Mouse (Mus musculus) bone marrow, adult 2 months (tissue): ENCODE measurements around the gene Gm20917. TPM values are rescaled to one million over a fixed set of nuclear protein-coding genes. Genes with fewer than 3 reads are reported as not detected.
"Not testable (repeated sequence)": the region's sequence is repeated elsewhere in the genome, so short reads cannot be mapped to it uniquely, and the experiment has no call there.

Experiments used
- H3K27ac ChIP-seq: fragments of 200-500 bp; 2 replicates; pipeline ENCODE4 v1.5.1; 2012; ENCODE audit warnings: low read depth, mild to moderate bottlenecking, control low read depth, inconsistent platforms, low read length; ENCODE audit not compliant: control insufficient read depth, poor library complexity, insufficient read depth
- H3K4me1 ChIP-seq: fragments of 200-500 bp; 2 replicates; pipeline ENCODE4 v1.6.1; 2011; ENCODE audit warnings: low read length; ENCODE audit not compliant: control insufficient read depth, insufficient read depth
- H3K4me3 ChIP-seq: fragments of 200-500 bp; replicated peaks from 2 replicates; pipeline ENCODE3; 2011; ENCODE audit warnings: mild to moderate bottlenecking, low read depth, low read length, control low read depth; ENCODE audit not compliant: control insufficient read depth
- WGBS: fragments of 180-500 bp; shearing (Covaris S2); methylation state at CpG from one replicate; pipeline ENCODE4 v1.1.7; 2018; 5-methylcytosine and 5-hydroxymethylcytosine counted together
- polyA plus RNA-seq: library from polyadenylated mRNA; stranded (reverse); fragments of >200 nt; gene quantifications from 2 replicates; pipeline ENCODE4 v1.2.4, GENCODE M21; 2011; ENCODE audit warnings: low replicate concordance; ENCODE audit not compliant: missing spikeins, insufficient read depth, insufficient read length

Gm20917 gene
- polyA plus RNA-seq, result not detected in 2 replicates

DNA sequence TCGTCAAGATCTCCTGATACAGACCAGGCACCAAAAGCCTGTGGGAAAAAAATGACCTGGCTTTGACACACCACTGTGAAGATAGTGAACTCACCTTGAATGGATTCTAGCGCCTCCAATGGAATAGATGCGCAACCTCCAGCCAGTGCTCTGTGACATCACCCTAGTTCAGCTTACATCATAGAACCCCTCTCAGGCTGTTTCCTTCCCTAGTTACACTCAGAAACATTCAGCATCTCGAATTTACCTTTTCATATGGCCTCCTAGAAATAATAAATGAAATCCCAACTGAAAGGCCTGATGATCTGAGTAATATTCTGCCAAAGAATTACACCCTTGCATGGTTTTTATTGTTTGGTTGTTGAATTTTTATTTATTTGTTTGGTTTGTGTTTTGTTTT lies at the start of gene Gm20917:
TSS of gene Gm20917 (minus strand) at position 101 of the 400 bp plus-strand sequence.
- WGBS, result no CpG with 5 or more reads among the region's 4 CpGs
- not testable (repeated sequence) for H3K4me3 ChIP-seq, H3K4me1 ChIP-seq, H3K27ac ChIP-seq

Other genes with a start within 250 kb of the Gm20917 start
- not detected in 2 replicates for gene Gm20916, start 168.4 kb upstream of the Gm20917 start, polyA plus RNA-seq